Mouse (Mus musculus): ENCODE data around the gene Gm10406. TPM values are rescaled to one million over a fixed set of nuclear protein-coding genes. Genes with fewer than 3 reads are reported as not detected.
"Not testable (repeated sequence)": the region's sequence is repeated elsewhere in the genome, so short reads cannot be mapped to it uniquely, and the experiment has no call there.

The Gm10406 gene
- polyA plus RNA-seq (2011; ENCODE audit: insufficient read depth, insufficient read length, low replicate concordance, missing spikeins) = not detected in 2 replicates

DNA sequence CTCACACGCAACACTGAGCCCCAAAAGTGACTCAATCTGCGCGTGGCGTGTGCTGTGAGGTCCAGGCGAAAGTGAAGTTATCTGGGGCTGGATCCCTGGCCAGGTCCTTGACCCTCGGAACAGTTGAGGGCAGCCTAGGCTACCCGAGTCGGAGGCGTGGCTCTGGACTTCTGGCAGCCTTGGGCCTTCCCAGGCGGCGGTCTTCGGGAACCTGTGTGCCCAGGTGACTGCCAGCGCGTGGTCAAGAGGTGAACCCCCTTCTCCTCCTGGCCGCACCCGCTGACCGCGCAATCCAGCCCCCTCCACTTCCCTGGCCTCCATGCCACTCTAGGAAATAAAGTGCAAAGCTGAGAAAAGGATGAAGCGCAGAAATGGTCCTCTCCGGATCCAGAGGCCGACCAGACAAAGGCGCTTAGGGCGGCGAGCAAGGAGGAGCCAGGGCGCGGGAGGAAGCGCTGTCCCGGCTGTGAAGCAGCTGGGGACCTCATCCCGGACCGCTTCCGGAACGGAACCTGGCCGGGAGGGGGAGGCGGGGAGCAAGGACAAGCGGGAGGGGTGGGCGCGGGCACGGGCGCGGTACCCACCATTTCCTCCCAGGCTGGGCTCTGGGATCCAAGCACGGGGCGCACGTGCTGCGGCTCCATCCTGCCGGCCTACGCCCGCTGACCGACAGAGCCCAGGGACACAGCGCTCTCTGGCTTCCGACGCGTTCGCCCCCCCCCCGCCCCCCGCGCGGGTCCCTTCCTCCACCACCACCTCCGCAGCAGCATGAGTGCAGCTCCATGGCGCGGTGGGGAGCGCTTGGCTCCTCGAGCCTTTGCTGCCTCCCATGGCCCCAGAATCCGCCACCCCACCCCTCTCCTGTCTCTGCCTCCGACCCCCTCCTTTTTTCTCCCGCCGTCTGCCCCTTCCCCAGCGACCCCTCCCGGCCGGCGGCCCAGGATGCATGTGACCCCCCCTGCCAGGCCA lies at the start of gene Gm10406:
Gm10406 (minus strand) TSS at position 669 of the 969 bp plus-strand sequence.
- H3K4me3 ChIP-seq (replicated peaks; ENCODE audit: control insufficient read depth, low read depth, low read length); H3K27ac ChIP-seq (ENCODE audit: control insufficient read depth, insufficient read depth, low read depth, low read length, poor library complexity); H3K4me1 ChIP-seq (ENCODE audit: control insufficient read depth, insufficient read depth, low read length): not testable (repeated sequence)
- WGBS = 2% methylated on average over 55 of the region's 70 CpGs

DNA sequence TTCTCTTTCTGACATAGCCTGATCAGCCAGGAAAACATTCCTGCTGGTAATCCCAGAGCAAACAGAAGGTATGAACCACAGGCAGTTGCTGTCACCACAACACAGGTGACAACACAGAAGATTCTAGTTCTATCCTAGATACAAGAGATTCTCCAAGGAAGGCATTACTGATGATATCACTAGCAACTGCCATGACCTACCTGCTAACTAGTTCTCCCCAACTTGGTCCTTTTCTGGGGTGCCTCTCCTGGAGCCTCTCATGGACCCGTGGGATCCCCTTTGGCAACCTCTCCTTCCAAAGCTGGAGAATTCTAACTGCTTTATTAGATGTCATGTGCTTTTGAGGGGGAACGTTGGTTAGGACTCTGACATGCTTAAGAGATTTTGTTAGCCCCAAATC lies 17.6 kb upstream of the Gm10406 start, which contains the start of gene Gm3685:
Gm3685 (minus strand) TSS at position 101 of the 400 bp plus-strand sequence.
- WGBS = no CpG with 5 or more reads among the region's 2 CpGs
- H3K4me3 ChIP-seq (replicated peaks; ENCODE audit: control insufficient read depth, low read depth, low read length); H3K4me1 ChIP-seq (ENCODE audit: control insufficient read depth, insufficient read depth, low read length); H3K27ac ChIP-seq (ENCODE audit: control insufficient read depth, insufficient read depth, low read depth, low read length, poor library complexity): not testable (repeated sequence)

DNA sequence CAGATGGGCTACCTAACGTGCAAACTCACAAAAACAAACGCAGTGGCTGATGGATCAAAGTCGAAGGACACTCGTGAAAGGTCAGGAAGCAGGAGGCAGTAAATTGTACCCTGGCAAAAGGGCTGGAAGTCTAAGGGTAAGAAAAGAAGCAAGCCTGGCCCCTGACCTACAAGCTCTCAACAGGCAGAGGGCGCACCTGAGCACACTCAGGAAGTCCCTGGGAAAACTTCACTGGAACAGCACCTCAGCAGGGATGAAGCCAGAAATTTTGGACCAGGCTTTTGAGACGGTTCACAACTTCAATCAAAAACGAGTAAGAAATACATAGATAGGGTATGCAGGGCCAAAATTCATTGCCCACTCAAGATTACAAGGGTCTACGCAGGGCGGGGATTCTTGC lies 975 bp downstream of the Gm10406 start:
- H3K4me3 ChIP-seq (replicated peaks; ENCODE audit: control insufficient read depth, low read depth, low read length); H3K27ac ChIP-seq (ENCODE audit: control insufficient read depth, insufficient read depth, low read depth, low read length, poor library complexity); H3K4me1 ChIP-seq (ENCODE audit: control insufficient read depth, insufficient read depth, low read length): not testable (repeated sequence)
- WGBS = 14% methylated on average over 9 of the region's 9 CpGs

DNA sequence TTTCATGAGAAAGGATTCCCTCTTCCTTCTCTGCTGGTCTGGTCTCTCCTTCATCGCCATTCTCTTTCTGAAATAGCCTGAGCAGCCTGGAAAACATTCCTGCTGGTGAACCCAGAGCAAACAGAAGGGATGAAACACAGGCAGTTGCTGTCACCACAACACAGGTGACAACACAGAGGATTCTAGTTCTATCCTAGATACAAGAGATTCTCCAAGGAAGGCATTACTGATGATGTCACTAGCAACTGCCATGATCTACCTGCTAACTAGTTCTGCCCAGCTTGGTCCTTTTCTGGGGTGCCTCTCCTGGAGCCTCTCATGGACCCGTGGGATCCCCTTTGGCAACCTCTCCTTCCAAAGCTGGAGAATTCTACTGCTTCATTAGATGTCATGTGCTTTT lies 53.5 kb downstream of the Gm10406 start, which contains the start of gene Gm6356:
Gm6356 (minus strand) TSS at position 101 of the 400 bp plus-strand sequence.
- H3K4me1 ChIP-seq (ENCODE audit: control insufficient read depth, insufficient read depth, low read length); H3K4me3 ChIP-seq (replicated peaks; ENCODE audit: control insufficient read depth, low read depth, low read length); H3K27ac ChIP-seq (ENCODE audit: control insufficient read depth, insufficient read depth, low read depth, low read length, poor library complexity): not testable (repeated sequence)
- WGBS = 35% methylated on average over 1 of the region's 2 CpGs

Other genes starting within 250 kb of the Gm10406 start
- gene Gm3642, start 187.1 kb downstream of the Gm10406 start, polyA plus RNA-seq (2011; ENCODE audit: insufficient read depth, insufficient read length, low replicate concordance, missing spikeins) = not detected in 2 replicates
- not detected in 2 replicates for gene Gm3667, start 137.5 kb downstream of the Gm10406 start, polyA plus RNA-seq (2011; ENCODE audit: insufficient read depth, insufficient read length, low replicate concordance, missing spikeins)
- not detected in 2 replicates for gene Gm6356, start 53.6 kb downstream of the Gm10406 start, polyA plus RNA-seq (2011; ENCODE audit: insufficient read depth, insufficient read length, low replicate concordance, missing spikeins)
- gene Gm3685, start 17.5 kb upstream of the Gm10406 start, polyA plus RNA-seq (2011; ENCODE audit: insufficient read depth, insufficient read length, low replicate concordance, missing spikeins) = not detected in 2 replicates
- gene Gm3696, start 73.2 kb upstream of the Gm10406 start, polyA plus RNA-seq (2011; ENCODE audit: insufficient read depth, insufficient read length, low replicate concordance, missing spikeins) = not detected in 2 replicates
- not detected in 2 replicates for gene Gm6676, start 98.0 kb upstream of the Gm10406 start, polyA plus RNA-seq (2011; ENCODE audit: insufficient read depth, insufficient read length, low replicate concordance, missing spikeins)
- not detected in 2 replicates for gene Gm3512, start 147.1 kb upstream of the Gm10406 start, polyA plus RNA-seq (2011; ENCODE audit: insufficient read depth, insufficient read length, low replicate concordance, missing spikeins)
- gene Gm16434, start 167.1 kb upstream of the Gm10406 start, polyA plus RNA-seq (2011; ENCODE audit: insufficient read depth, insufficient read length, low replicate concordance, missing spikeins) = not detected in 2 replicates
- not detected in 2 replicates for gene Gm3727, start 237.3 kb upstream of the Gm10406 start, polyA plus RNA-seq (2011; ENCODE audit: insufficient read depth, insufficient read length, low replicate concordance, missing spikeins)